Comparison of ENCODE assay signal across 23 mouse cellular contexts in the genomic region with DNA sequence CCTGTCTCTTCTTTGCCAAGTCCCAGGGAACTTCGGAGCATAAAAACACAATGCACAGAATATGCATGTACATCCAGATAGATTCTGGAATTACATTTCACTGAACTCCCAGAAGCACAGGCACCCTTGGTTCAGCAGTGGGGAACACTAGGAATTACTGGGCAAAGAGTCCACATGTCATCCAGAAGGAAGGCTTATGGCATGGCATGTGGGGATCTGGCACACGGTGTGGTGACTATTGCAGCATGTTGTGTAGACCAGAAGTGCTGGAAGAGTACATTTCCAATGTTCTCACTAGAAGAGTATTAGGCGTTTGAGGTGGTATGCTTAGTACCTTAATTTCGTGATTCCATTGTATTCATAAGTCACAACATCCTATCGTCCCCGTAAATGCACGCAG.
"Had no signal": no experiment of that assay in that cellular context is flagged by ENCODE, and none has a peak within 500 bp of the region (broad histone marks: within the 10 kb centered on the region; RNA-seq: fewer than 3 reads in every experiment).

No protein-coding gene starts in this region.

- DNase-seq: gastrocnemius, postnatal 14 days; gastrocnemius, postnatal 36 days; heart, adult 11 months; heart, adult 2 months; heart, postnatal 14 days; heart, postnatal 36 days; kidney, adult 11 months; kidney, adult 2 months; kidney, adult 9 months; kidney, postnatal 14 days; kidney, postnatal 36 days; left cerebral cortex, postnatal 4 days had no signal

- H3K27ac ChIP-seq: heart, adult 2 months; heart, embryonic 13.5 days; heart, embryonic 15.5 days; hindbrain, embryonic 13.5 days; hindbrain, embryonic 15.5 days; hindbrain, postnatal 0 days; kidney, embryonic 15.5 days; kidney, postnatal 0 days; limb, embryonic 13.5 days; limb, embryonic 15.5 days; liver, embryonic 12.5 days; liver, embryonic 14.5 days had no signal

- H3K4me3 ChIP-seq: heart, adult 2 months; heart, embryonic 13.5 days; heart, embryonic 15.5 days; hindbrain, embryonic 13.5 days; hindbrain, embryonic 15.5 days; kidney, embryonic 15.5 days; limb, embryonic 13.5 days; limb, embryonic 15.5 days; liver, embryonic 12.5 days had no signal
